Mouse (Mus musculus) heart, embryonic 12.5 days (tissue): Measurements from ENCODE around the gene Jun. TPM values are rescaled to one million over a fixed set of nuclear protein-coding genes. Genes with fewer than 3 reads are reported as not detected.

Experiments used
- ATAC-seq: fragments of 200-750 bp; cut with Nextera tagmentation; 2 replicates; pipeline ENCODE4 v1.8.0; 2017; ENCODE audit warnings: moderate TSS enrichment, moderate library complexity; ENCODE audit not compliant: insufficient number of reproducible peaks, low FRiP score
- H3K27ac ChIP-seq: fragments of 300-500 bp; sonication (generic); 2 replicates; pipeline ENCODE4 v1.5.1; 2016; ENCODE audit warnings: mild to moderate bottlenecking, moderate library complexity; ENCODE audit not compliant: poor library complexity, severe bottlenecking
- H3K27me3 ChIP-seq: fragments of 300-500 bp; sonication (generic); replicated peaks from 2 replicates; pipeline ENCODE4 v1.6.1; 2016; ENCODE audit warnings: mild to moderate bottlenecking, moderate library complexity
- H3K36me3 ChIP-seq: fragments of 300-500 bp; sonication (generic); 2 replicates; pipeline ENCODE4 v1.6.1; 2016; ENCODE audit warnings: mild to moderate bottlenecking, moderate library complexity
- H3K4me1 ChIP-seq: fragments of 300-500 bp; sonication (generic); replicated peaks from 2 replicates; pipeline ENCODE4 v1.6.1; 2016; ENCODE audit warnings: mild to moderate bottlenecking
- H3K4me2 ChIP-seq: fragments of 300-500 bp; sonication (generic); 2 replicates; pipeline ENCODE4 v1.6.1; 2016; ENCODE audit warnings: mild to moderate bottlenecking, moderate library complexity
- H3K4me3 ChIP-seq: fragments of 300-500 bp; sonication (generic); 2 replicates; pipeline ENCODE4 v1.5.1; 2016; ENCODE audit warnings: mild to moderate bottlenecking
- H3K9ac ChIP-seq: fragments of 300-500 bp; sonication (generic); 2 replicates; pipeline ENCODE4 v1.6.1; 2016; ENCODE audit warnings: mild to moderate bottlenecking, moderate library complexity
- H3K9me3 ChIP-seq: fragments of 300-500 bp; sonication (generic); replicated peaks from 2 replicates; pipeline ENCODE4 v1.6.1; 2016; ENCODE audit warnings: mild to moderate bottlenecking, moderate library complexity
- WGBS: fragments of 180-500 bp; shearing (Covaris S2); methylation state at CpG from one replicate; pipeline ENCODE4 v1.1.7; 2016; 5-methylcytosine and 5-hydroxymethylcytosine counted together
- polyA plus RNA-seq: library from polyadenylated mRNA; unstranded; fragments of >200 nt; fragmentation: Nextera tagmentation; extraction: Ambion mirVana; gene quantifications from 2 replicates; pipeline ENCODE4 v1.2.1, GENCODE M21; 2016

Gene Jun
- polyA plus RNA-seq, 1 experiment from 2014 or later, result 95.0 TPM

- no peak overlapping the region for H3K4me3 ChIP-seq
- H3K4me2 ChIP-seq, result no peak overlapping the region
- no peak overlapping the region for H3K9ac ChIP-seq
- no peak overlapping the region for H3K27ac ChIP-seq
- WGBS, result 71% methylated on average over 12 of the region's 12 CpGs
- no peak for ATAC-seq
- no peaks in the 10 kb centered on the region for H3K27me3 ChIP-seq
- H3K4me1 ChIP-seq, result peaks cover 7% of the 10 kb centered on the region; the same call in 1 of the 2 replicates
- H3K36me3 ChIP-seq, result no peaks in the 10 kb centered on the region
- no peaks in the 10 kb centered on the region for H3K9me3 ChIP-seq
Observed at GRCm38 (mm10) chr4:95023350-95023953, 28.6 kb downstream of the Jun start.

DNA sequence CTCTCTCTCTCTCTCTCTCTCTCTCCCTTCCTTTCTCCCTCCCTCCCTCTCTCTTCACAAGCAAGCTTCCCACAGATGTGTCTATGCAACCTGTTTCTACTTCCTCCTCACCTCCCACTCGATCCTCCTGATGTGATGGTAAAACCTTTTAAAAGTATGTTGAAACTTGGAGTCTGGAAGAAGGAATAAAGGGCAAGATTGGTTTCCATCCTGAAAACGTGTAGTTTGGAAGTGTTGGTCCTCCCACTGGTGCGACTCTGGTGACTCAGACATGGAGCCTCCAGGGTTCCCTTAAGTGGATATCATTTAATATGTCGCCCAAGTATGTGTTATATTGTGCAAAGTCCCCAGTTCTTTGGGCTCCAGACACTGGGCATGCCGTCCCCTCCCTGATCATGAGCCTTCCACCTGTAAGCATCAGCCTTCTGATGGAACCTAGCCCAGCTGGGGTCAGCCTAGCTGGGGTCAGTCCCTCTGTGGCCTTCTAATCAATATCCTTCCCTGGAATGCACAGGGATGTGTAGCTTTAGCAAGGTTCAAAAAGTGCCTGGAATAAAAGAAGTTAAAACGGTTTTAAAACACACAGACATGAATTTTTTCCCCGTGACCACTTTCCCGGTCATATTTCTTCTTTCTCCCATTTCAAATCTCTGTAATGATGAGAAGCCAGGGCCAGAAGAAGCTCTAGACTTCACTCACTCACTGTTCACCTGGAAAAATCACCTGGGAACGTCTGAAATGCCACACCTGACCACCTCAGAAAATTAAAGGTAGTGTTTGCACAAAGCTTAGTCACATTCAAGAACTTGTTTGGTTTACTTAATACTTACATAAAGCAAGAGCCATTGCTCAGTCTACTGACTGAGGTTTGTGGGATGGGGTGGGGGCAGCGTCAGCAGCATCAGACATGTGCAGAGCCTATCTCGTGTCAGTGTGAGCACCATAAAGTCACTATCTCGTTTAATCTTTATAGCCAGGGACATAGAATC, 30.1 kb downstream of the Jun start:
- H3K9me3 ChIP-seq, result no peaks in the 10 kb centered on the region
- WGBS, result 74% methylated on average over 12 of the region's 12 CpGs
- no peak overlapping the region for H3K9ac ChIP-seq
- H3K4me2 ChIP-seq, result no peak overlapping the region
- no peak overlapping the region for H3K27ac ChIP-seq
- no peaks in the 10 kb centered on the region for H3K27me3 ChIP-seq
- peaks cover 7% of the 10 kb centered on the region; the same call in 1 of the 2 replicates for H3K4me1 ChIP-seq
- no peaks in the 10 kb centered on the region for H3K36me3 ChIP-seq
- no peak overlapping the region for H3K4me3 ChIP-seq
- ATAC-seq, result no peak

DNA sequence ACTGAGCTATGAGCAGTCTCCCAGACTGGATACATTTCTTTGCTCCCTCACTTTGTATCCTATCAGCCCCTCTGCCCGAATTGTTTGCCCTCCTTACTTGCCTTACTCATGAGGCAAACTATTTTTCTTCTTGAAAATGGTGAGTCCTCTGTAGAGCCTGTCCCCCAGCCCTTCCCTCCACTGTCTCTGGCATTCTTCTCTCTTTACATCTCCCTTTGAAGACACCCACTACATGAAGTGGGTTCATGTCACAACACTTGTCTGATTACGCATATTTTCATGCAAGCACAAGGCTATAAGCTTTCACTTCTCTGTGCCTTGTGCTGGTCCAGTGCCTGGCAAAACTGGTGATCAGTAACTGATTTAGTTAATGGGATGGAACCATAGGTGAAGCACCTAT, 31.8 kb downstream of the Jun start:
- WGBS, result 74% methylated on average over 2 of the region's 2 CpGs
- Histone ChIP-seq H3K4me1 (peaks cover 7% of the 10 kb centered on the region; the same call in 1 of the 2 replicates), H3K27ac (no peak overlapping the region), H3K4me3 (no peak overlapping the region), H3K9ac (no peak overlapping the region), H3K9me3 (no peaks in the 10 kb centered on the region), H3K4me2 (no peak overlapping the region), H3K36me3 (no peaks in the 10 kb centered on the region), H3K27me3 (no peaks in the 10 kb centered on the region)
- no peak for ATAC-seq

- Histone ChIP-seq H3K27ac (no peak overlapping the region), H3K9ac (no peak overlapping the region), H3K9me3 (no peaks in the 10 kb centered on the region), H3K36me3 (no peaks in the 10 kb centered on the region), H3K27me3 (no peaks in the 10 kb centered on the region), H3K4me1 (peaks cover 7% of the 10 kb centered on the region; the same call in 1 of the 2 replicates), H3K4me2 (no peak overlapping the region), H3K4me3 (no peak overlapping the region)
- ATAC-seq, result no peak
- 41% methylated on average over 7 of the region's 7 CpGs for WGBS
Observed at GRCm38 (mm10) chr4:95018221-95018620, 33.8 kb downstream of the Jun start.

GRCm38 (mm10) chr4:95012706-95013105, 39.3 kb downstream of the Jun start:
- Histone ChIP-seq H3K27ac (no peak overlapping the region), H3K9me3 (no peaks in the 10 kb centered on the region), H3K27me3 (no peaks in the 10 kb centered on the region), H3K36me3 (no peaks in the 10 kb centered on the region), H3K4me3 (no peak overlapping the region), H3K4me2 (no peak overlapping the region), H3K9ac (no peak overlapping the region), H3K4me1 (no peaks in the 10 kb centered on the region)
- no peak for ATAC-seq
- WGBS, result 62% methylated on average over 1 of the region's 1 CpGs

GRCm38 (mm10) chr4:95012256-95012655, 39.8 kb downstream of the Jun start:
- Histone ChIP-seq H3K36me3 (no peaks in the 10 kb centered on the region), H3K27me3 (no peaks in the 10 kb centered on the region), H3K9ac (no peak overlapping the region), H3K27ac (no peak overlapping the region), H3K4me1 (no peaks in the 10 kb centered on the region), H3K9me3 (no peaks in the 10 kb centered on the region), H3K4me3 (no peak overlapping the region), H3K4me2 (no peak overlapping the region)
- no peak for ATAC-seq

GRCm38 (mm10) chr4:95008175-95009057, 43.6 kb downstream of the Jun start:
- H3K4me1 ChIP-seq, result no peaks in the 10 kb centered on the region
- no peaks in the 10 kb centered on the region for H3K27me3 ChIP-seq
- H3K36me3 ChIP-seq, result no peaks in the 10 kb centered on the region
- no peak for ATAC-seq
- WGBS, result 43% methylated on average over 13 of the region's 13 CpGs
- H3K27ac ChIP-seq, result no peak overlapping the region
- no peaks in the 10 kb centered on the region for H3K9me3 ChIP-seq
- no peak overlapping the region; the same call in 1 of the 2 replicates for H3K4me2 ChIP-seq
- no peak overlapping the region for H3K9ac ChIP-seq
- H3K4me3 ChIP-seq, result no peak overlapping the region

DNA sequence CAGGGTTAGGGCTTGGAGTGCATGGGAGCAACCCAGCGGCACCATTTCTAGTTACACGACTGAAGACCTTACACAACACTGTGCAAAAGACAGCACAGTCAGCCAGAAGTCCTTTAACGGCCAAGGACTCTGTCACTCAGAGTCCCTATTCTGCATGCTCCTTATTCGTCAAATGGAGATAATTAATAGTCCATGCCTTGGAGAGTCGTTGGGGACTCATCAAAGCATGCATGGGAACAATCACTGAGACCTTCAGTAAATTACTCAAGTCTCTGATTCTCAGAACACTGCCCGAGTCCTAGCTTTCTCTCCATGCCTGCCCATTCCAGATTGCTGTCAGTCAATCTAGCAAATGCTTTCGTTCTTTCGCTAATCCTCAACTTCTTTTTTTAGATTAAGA, 44.3 kb downstream of the Jun start:
- no peak for ATAC-seq
- WGBS, result 67% methylated on average over 8 of the region's 8 CpGs
- Histone ChIP-seq H3K9me3 (no peaks in the 10 kb centered on the region), H3K4me3 (no peak overlapping the region), H3K4me2 (no peak overlapping the region), H3K27me3 (no peaks in the 10 kb centered on the region), H3K27ac (no peak overlapping the region), H3K36me3 (no peaks in the 10 kb centered on the region), H3K9ac (no peak overlapping the region), H3K4me1 (no peaks in the 10 kb centered on the region)

GRCm38 (mm10) chr4:95005251-95005830, 46.7 kb downstream of the Jun start:
- 79% methylated on average over 6 of the region's 6 CpGs for WGBS
- H3K4me3 ChIP-seq, result no peak overlapping the region
- no peak overlapping the region for H3K9ac ChIP-seq
- no peak overlapping the region for H3K4me2 ChIP-seq
- H3K4me1 ChIP-seq, result no peaks in the 10 kb centered on the region
- ATAC-seq, result no peak
- no peaks in the 10 kb centered on the region for H3K9me3 ChIP-seq
- H3K27me3 ChIP-seq, result no peaks in the 10 kb centered on the region
- no peak overlapping the region for H3K27ac ChIP-seq
- no peaks in the 10 kb centered on the region for H3K36me3 ChIP-seq

- Histone ChIP-seq H3K27me3 (no peaks in the 10 kb centered on the region), H3K4me3 (no peak overlapping the region), H3K27ac (no peak overlapping the region), H3K4me1 (no peaks in the 10 kb centered on the region), H3K9me3 (no peaks in the 10 kb centered on the region), H3K4me2 (no peak overlapping the region), H3K9ac (no peak overlapping the region), H3K36me3 (no peaks in the 10 kb centered on the region)
- no peak for ATAC-seq
- WGBS, result 57% methylated on average over 6 of the region's 6 CpGs
Observed at GRCm38 (mm10) chr4:95001043-95001775, 50.8 kb downstream of the Jun start.
